Mouse (Mus musculus): ENCODE measurements at regions not wholly inside any gene's neighbourhood (a gene's known extent, or its start where the extent isn't known, plus 50 kb on each side); places are given as distances from the start of the nearest gene placed in this dataset.
A peak's percentile ranks its signal among the peaks of the same experiment; 100 is the strongest.

- Histone ChIP-seq H3K27ac (peak overlapping the region; percentile 44), H3K4me3 (no peak overlapping the region)
- TF ChIP-seq CTCF (conservative IDR thresholded peaks at IDR 0.05), result no peak
- DNase-seq (ENCODE audit: low spot score in 2 of 2), result no peak
Measured at GRCm38 (mm10) chr14:76708728-76709127, 152.0 kb upstream of the Serp2 start.

GRCm38 (mm10) chr14:76703373-76703764 is 146.7 kb upstream of the Serp2 start:
- Histone ChIP-seq H3K27ac (no peak overlapping the region), H3K4me3 (no peak overlapping the region)
- TF ChIP-seq CTCF (conservative IDR thresholded peaks at IDR 0.05), result no peak
- DNase-seq (ENCODE audit: low spot score in 2 of 2), result no peak

GRCm38 (mm10) chr14:76702709-76703372 is 146.2 kb upstream of the Serp2 start:
- no peak for DNase-seq (ENCODE audit: low spot score in 2 of 2)
- no peak for TF ChIP-seq CTCF (conservative IDR thresholded peaks at IDR 0.05)
- H3K27ac ChIP-seq, result no peak overlapping the region
- no peak overlapping the region for H3K4me3 ChIP-seq

GRCm38 (mm10) chr14:76701911-76702708 is 145.4 kb upstream of the Serp2 start:
- DNase-seq (ENCODE audit: low spot score in 2 of 2), result no peak
- Histone ChIP-seq H3K4me3 (no peak overlapping the region), H3K27ac (peak overlapping the region; percentile 23; the same call in 1 of the 2 replicates)
- TF ChIP-seq CTCF (conservative IDR thresholded peaks at IDR 0.05), result no peak

- Histone ChIP-seq H3K27ac (no peak overlapping the region), H3K4me3 (no peak overlapping the region)
- DNase-seq (ENCODE audit: low spot score in 2 of 2), result no peak
- no peak for TF ChIP-seq CTCF (conservative IDR thresholded peaks at IDR 0.05)
Measured at GRCm38 (mm10) chr14:76701304-76701703, 144.6 kb upstream of the Serp2 start.

- TF ChIP-seq CTCF (conservative IDR thresholded peaks at IDR 0.05), result peak; percentile 32
- Histone ChIP-seq H3K27ac (no peak overlapping the region), H3K4me3 (no peak overlapping the region)
- no peak for DNase-seq (ENCODE audit: low spot score in 2 of 2)
Measured at GRCm38 (mm10) chr14:76700796-76701195, 144.1 kb upstream of the Serp2 start.

- TF ChIP-seq CTCF (conservative IDR thresholded peaks at IDR 0.05), result no peak
- DNase-seq (ENCODE audit: low spot score in 2 of 2), result no peak
- Histone ChIP-seq H3K27ac (no peak overlapping the region), H3K4me3 (no peak overlapping the region)
Measured at GRCm38 (mm10) chr14:76700190-76700589, 143.5 kb upstream of the Serp2 start.

- Histone ChIP-seq H3K27ac (no peak overlapping the region), H3K4me3 (no peak overlapping the region)
- DNase-seq (ENCODE audit: low spot score in 2 of 2), result no peak
- TF ChIP-seq CTCF (conservative IDR thresholded peaks at IDR 0.05), result no peak
Measured at GRCm38 (mm10) chr14:76698718-76699402, 142.2 kb upstream of the Serp2 start.

- no peak overlapping the region for H3K4me3 ChIP-seq
- no peak for TF ChIP-seq CTCF (conservative IDR thresholded peaks at IDR 0.05)
- DNase-seq (ENCODE audit: low spot score in 2 of 2), result no peak
- no peak overlapping the region for H3K27ac ChIP-seq
Measured at GRCm38 (mm10) chr14:76696729-76697128, 140.0 kb upstream of the Serp2 start.

GRCm38 (mm10) chr14:76695691-76696355 is 139.1 kb upstream of the Serp2 start:
- no peak for TF ChIP-seq CTCF (conservative IDR thresholded peaks at IDR 0.05)
- no peak overlapping the region for H3K27ac ChIP-seq
- DNase-seq (ENCODE audit: low spot score in 2 of 2), result no peak

GRCm38 (mm10) chr14:76694894-76695293 is 138.2 kb upstream of the Serp2 start:
- Histone ChIP-seq H3K27ac (no peak overlapping the region), H3K4me3 (no peak overlapping the region)
- no peak for TF ChIP-seq CTCF (conservative IDR thresholded peaks at IDR 0.05)
- DNase-seq (ENCODE audit: low spot score in 2 of 2), result no peak

More at GRCm38 (mm10) chr14:76695691-76696355, 139.1 kb upstream of the Serp2 start:
- H3K4me3 ChIP-seq, result no peak overlapping the region

GRCm38 (mm10) chr14:76693351-76694317 is 136.9 kb upstream of the Serp2 start:
- no peak for DNase-seq (ENCODE audit: low spot score in 2 of 2)
- Histone ChIP-seq H3K27ac (peak overlapping the region; percentile 56), H3K4me3 (no peak overlapping the region)
- TF ChIP-seq CTCF (conservative IDR thresholded peaks at IDR 0.05), result no peak

Data from layer of hippocampus, adult 2 months (tissue).